Mouse (Mus musculus) embryo, embryonic 10.5 days (tissue): ENCODE data around the gene 2900026A02Rik.
A peak's percentile ranks its signal among the peaks of the same experiment; 100 is the strongest.
"Not testable (repeated sequence)": the region's sequence is repeated elsewhere in the genome, so short reads cannot be mapped to it uniquely, and the experiment has no call there.

Source experiments
- DNase-seq: peaks from one replicate; pipeline ENCODE4 v3.0.0-alpha.2; 2015; ENCODE audit warnings: low spot score

The 2900026A02Rik gene

GRCm38 (mm10) chr5:113122326-113123054, 98.5 kb downstream of the 2900026A02Rik start:
- no peak for DNase-seq

GRCm38 (mm10) chr5:113121591-113121875, 99.5 kb downstream of the 2900026A02Rik start:
- DNase-seq, result no peak

GRCm38 (mm10) chr5:113120741-113121590, 100.1 kb downstream of the 2900026A02Rik start:
- DNase-seq, result peak; percentile 44

GRCm38 (mm10) chr5:113119861-113120465, 101.1 kb downstream of the 2900026A02Rik start:
- no peak for DNase-seq

GRCm38 (mm10) chr5:113119291-113119690, 101.7 kb downstream of the 2900026A02Rik start:
- no peak for DNase-seq

GRCm38 (mm10) chr5:113118695-113119094, 102.3 kb downstream of the 2900026A02Rik start:
- DNase-seq, result no peak

- no peak for DNase-seq
Observed at GRCm38 (mm10) chr5:113117361-113117760, 103.7 kb downstream of the 2900026A02Rik start.

GRCm38 (mm10) chr5:113115896-113116295, 105.1 kb downstream of the 2900026A02Rik start:
- DNase-seq, result no peak

- no peak for DNase-seq
Observed at GRCm38 (mm10) chr5:113114264-113115225, 106.5 kb downstream of the 2900026A02Rik start.

GRCm38 (mm10) chr5:113113120-113113519, 107.9 kb downstream of the 2900026A02Rik start:
- no peak for DNase-seq

GRCm38 (mm10) chr5:113111336-113111735, 109.7 kb downstream of the 2900026A02Rik start:
- peak; percentile 48 for DNase-seq

- DNase-seq, result no peak
Observed at GRCm38 (mm10) chr5:113110929-113111328, 110.1 kb downstream of the 2900026A02Rik start.

- DNase-seq, result not testable (repeated sequence)
Observed at GRCm38 (mm10) chr5:113109651-113110050, 111.4 kb downstream of the 2900026A02Rik start.

GRCm38 (mm10) chr5:113108165-113108764, 112.8 kb downstream of the 2900026A02Rik start:
- no peak for DNase-seq

- no peak for DNase-seq
Observed at GRCm38 (mm10) chr5:113107709-113108108, 113.3 kb downstream of the 2900026A02Rik start.

GRCm38 (mm10) chr5:113106594-113106993, 114.4 kb downstream of the 2900026A02Rik start:
- DNase-seq, result no peak

- no peak for DNase-seq
Observed at GRCm38 (mm10) chr5:113105481-113105880, 115.6 kb downstream of the 2900026A02Rik start.

- DNase-seq, result no peak
Observed at GRCm38 (mm10) chr5:113105035-113105434, 116.0 kb downstream of the 2900026A02Rik start.

- DNase-seq, result no peak
Observed at GRCm38 (mm10) chr5:113102455-113102854, 118.6 kb downstream of the 2900026A02Rik start.

- DNase-seq, result no peak
Observed at GRCm38 (mm10) chr5:113101457-113101856, 119.6 kb downstream of the 2900026A02Rik start.

- no peak for DNase-seq
Observed at GRCm38 (mm10) chr5:113100422-113100821, 120.6 kb downstream of the 2900026A02Rik start.
